ENCODE assay signal across 8 mouse cellular contexts in genomic region chr2:146469707-146470420, GRCm38 (mm10). TPM values are rescaled to one million over a fixed set of nuclear protein-coding genes. Genes with fewer than 3 reads are reported as not detected.
A peak's percentile ranks its signal among the peaks of the same experiment; 100 is the strongest.
DNase-seq lines count a peak whose midpoint lies in the region; ATAC-seq and TF ChIP-seq lines count a peak whose summit lies in the region.

No protein-coding gene starts in this region.

- H3K4me3 ChIP-seq in heart, adult 2 months = no peak overlapping the region
- H3K4me3 ChIP-seq in heart, embryonic 11.5 days (ENCODE audit: low read depth, low read length) = no peak overlapping the region
- H3K4me3 ChIP-seq in intestine, postnatal 0 days (ENCODE audit: low read depth, low read length) = no peak overlapping the region
- no peak overlapping the region for H3K4me3 ChIP-seq in liver, embryonic 16.5 days (ENCODE audit: low read depth, low read length)
- H3K4me3 ChIP-seq in stomach, embryonic 15.5 days (replicated peaks) = no peak overlapping the region

- no peaks in the 10 kb centered on the region; the same call in 1 of the 2 replicates for H3K79me2 ChIP-seq in heart, adult 2 months (replicated peaks; ENCODE audit: control insufficient read depth, insufficient read depth, low read length)

- no peak overlapping the region for H3K4me2 ChIP-seq in heart, embryonic 11.5 days
- no peak overlapping the region; the same call in 1 of the 2 replicates for H3K4me2 ChIP-seq in intestine, postnatal 0 days (replicated peaks; ENCODE audit: low read depth)
- no peak overlapping the region for H3K4me2 ChIP-seq in liver, embryonic 16.5 days (ENCODE audit: low read depth, low read length)
- H3K4me2 ChIP-seq in stomach, embryonic 15.5 days = no peak overlapping the region

- H3K36me3 ChIP-seq in heart, adult 2 months (ENCODE audit: control insufficient read depth, insufficient read depth, low read length) = peaks cover 5% of the 10 kb centered on the region
- H3K36me3 ChIP-seq in heart, embryonic 11.5 days (ENCODE audit: control insufficient read depth, insufficient read depth, low read length) = no peaks in the 10 kb centered on the region
- H3K36me3 ChIP-seq in intestine, postnatal 0 days (ENCODE audit: control insufficient read depth, insufficient read depth) = no peaks in the 10 kb centered on the region
- H3K36me3 ChIP-seq in liver, embryonic 16.5 days (ENCODE audit: control insufficient read depth, insufficient read depth) = no peaks in the 10 kb centered on the region
- H3K36me3 ChIP-seq in stomach, embryonic 15.5 days = no peaks in the 10 kb centered on the region

- TF ChIP-seq CTCF in heart, adult 2 months (IDR thresholded peaks at IDR 0.05) = peak; percentile 95
- TF ChIP-seq CTCF in intestine, postnatal 0 days (IDR thresholded peaks at IDR 0.05; ENCODE audit: low read depth) = peak; percentile 93

- no peak for TF ChIP-seq POLR2A in heart, adult 2 months (IDR thresholded peaks at IDR 0.05; ENCODE audit: insufficient read depth, low read depth, low read length)

- 39% methylated on average over 12 of the region's 12 CpGs for WGBS in heart, adult 2 months
- 56% methylated on average over 12 of the region's 12 CpGs for WGBS in heart, embryonic 11.5 days (ENCODE audit: insufficient replicate concordance)
- 30% methylated on average over 12 of the region's 12 CpGs for WGBS in intestine, postnatal 0 days
- WGBS in liver, embryonic 16.5 days (ENCODE audit: insufficient replicate concordance) = 20% methylated on average over 12 of the region's 12 CpGs
- WGBS in stomach, embryonic 15.5 days = 39% methylated on average over 12 of the region's 12 CpGs

- DNase-seq in heart, adult 2 months = no peak
- peak; percentile 22 for DNase-seq in MN1 (ENCODE audit: low spot score)
- peak; percentile 16 for DNase-seq in embryo, embryonic 11.5 days (ENCODE audit: low read depth, low spot score)
- no peak for DNase-seq in thymus, postnatal 4 days

- H3K27ac ChIP-seq in heart, adult 2 months = no peak overlapping the region
- H3K27ac ChIP-seq in heart, embryonic 11.5 days (ENCODE audit: low read depth, low read length) = no peak overlapping the region
- H3K27ac ChIP-seq in intestine, postnatal 0 days (ENCODE audit: low read depth, low read length) = no peak overlapping the region
- H3K27ac ChIP-seq in liver, embryonic 16.5 days (ENCODE audit: low read length) = no peak overlapping the region
- H3K27ac ChIP-seq in stomach, embryonic 15.5 days = no peak overlapping the region

- no peak for ATAC-seq in heart, embryonic 11.5 days (replicated peaks; ENCODE audit: insufficient number of reproducible peaks, low FRiP score, low TSS enrichment)
- ATAC-seq in intestine, postnatal 0 days = peak; percentile 56; the same call in 1 of the 2 replicates
- ATAC-seq in liver, embryonic 16.5 days (ENCODE audit: low read depth) = peak; percentile 58
- ATAC-seq in stomach, embryonic 15.5 days (ENCODE audit: insufficient read depth, low FRiP score, low read depth) = peak; percentile 66; the same call in 1 of the 2 replicates

- no peaks in the 10 kb centered on the region for H3K27me3 ChIP-seq in heart, adult 2 months (ENCODE audit: control insufficient read depth, insufficient read depth, low read length)
- no peaks in the 10 kb centered on the region for H3K27me3 ChIP-seq in heart, embryonic 11.5 days (ENCODE audit: control insufficient read depth, insufficient read depth, low read length)
- H3K27me3 ChIP-seq in intestine, postnatal 0 days (replicated peaks; ENCODE audit: control insufficient read depth, insufficient read depth, low read length) = no peaks in the 10 kb centered on the region
- H3K27me3 ChIP-seq in liver, embryonic 16.5 days (ENCODE audit: control insufficient read depth, insufficient read depth, low read depth, low read length) = no peaks in the 10 kb centered on the region
- no peaks in the 10 kb centered on the region for H3K27me3 ChIP-seq in stomach, embryonic 15.5 days (replicated peaks)

- H3K4me1 ChIP-seq in heart, adult 2 months (ENCODE audit: control insufficient read depth, insufficient read depth, low read length) = peaks cover 3% of the 10 kb centered on the region
- peaks cover 3% of the 10 kb centered on the region; the same call in 1 of the 2 replicates for H3K4me1 ChIP-seq in heart, embryonic 11.5 days (ENCODE audit: control insufficient read depth, insufficient read depth, low read length)
- no peaks in the 10 kb centered on the region for H3K4me1 ChIP-seq in intestine, postnatal 0 days (replicated peaks; ENCODE audit: control insufficient read depth, insufficient read depth, low read length)
- peaks cover 11% of the 10 kb centered on the region for H3K4me1 ChIP-seq in liver, embryonic 16.5 days (ENCODE audit: control insufficient read depth, low read depth, low read length)
- H3K4me1 ChIP-seq in stomach, embryonic 15.5 days = 0 out of 2 replicates have a peak, but pooled peaks cover 4% of the 10 kb centered on the region

- TF ChIP-seq EP300 in heart, adult 2 months (IDR thresholded peaks at IDR 0.05; ENCODE audit: insufficient read depth, low read depth, low read length) = no peak

- no peaks in the 10 kb centered on the region for H3K9me3 ChIP-seq in heart, embryonic 11.5 days (replicated peaks; ENCODE audit: control insufficient read depth, low read length)
- no peaks in the 10 kb centered on the region for H3K9me3 ChIP-seq in intestine, postnatal 0 days (ENCODE audit: control insufficient read depth)
- H3K9me3 ChIP-seq in liver, embryonic 16.5 days (replicated peaks; ENCODE audit: control insufficient read depth, low read length) = no peaks in the 10 kb centered on the region
- no peaks in the 10 kb centered on the region for H3K9me3 ChIP-seq in stomach, embryonic 15.5 days

- intact Hi-C loops in heart, adult 2 months (cut with DNase I) = loop anchor here (1.0 to 5.0 kb wide), 3 partner anchors 97 to 707 kb away; no protein-coding TSS in a partner anchor

- peak overlapping the region; percentile 37; the same call in 1 of the 2 replicates for H3K9ac ChIP-seq in heart, adult 2 months (ENCODE audit: low read depth, low read length)
- H3K9ac ChIP-seq in heart, embryonic 11.5 days (ENCODE audit: low read depth, low read length) = no peak overlapping the region
- no peak overlapping the region for H3K9ac ChIP-seq in intestine, postnatal 0 days (ENCODE audit: low read depth, low read length)
- no peak overlapping the region for H3K9ac ChIP-seq in liver, embryonic 16.5 days (ENCODE audit: low read depth, low read length)
- H3K9ac ChIP-seq in stomach, embryonic 15.5 days = no peak overlapping the region

RNA-seq across cellular contexts. Expression of gene Ralgapa2, which starts 42.3 kb away (rescaled TPM):
- 10 to 100 TPM; 36.7 to 41.3 TPM for total RNA-seq in heart, adult 2 months (2021)
- polyA plus RNA-seq in heart, adult 2 months (2012; rRNA removed) = 14.5 and 25.3 TPM in 2 replicates
- polyA plus RNA-seq in heart, embryonic 11.5 days (2014; fragmentation: Nextera tagmentation; extraction: Ambion mirVana) = 10.6 TPM in 2 replicates
- polyA plus RNA-seq in intestine, postnatal 0 days (2015; fragmentation: Nextera tagmentation; extraction: Ambion mirVana) = 4.9 and 6.1 TPM in 2 replicates
- 4.5 and 5.9 TPM in 2 replicates for polyA plus RNA-seq in liver, embryonic 16.5 days (2015; fragmentation: Nextera tagmentation; extraction: Ambion mirVana)
- 8.5 and 9.0 TPM in 2 replicates for polyA plus RNA-seq in stomach, embryonic 15.5 days (2015; fragmentation: Nextera tagmentation; extraction: Ambion mirVana)

Comparison
In these comparisons a context has a peak if more than half of its experiments do, and no peak if none do; other contexts are left out.
1. DNase-seq: peak in MN1 (single experiment) and embryo, embryonic 11.5 days (single experiment); none in heart, adult 2 months (0 of 2) and thymus, postnatal 4 days (single experiment).